Mouse (Mus musculus): ENCODE data around the gene Eif2a. TPM values are rescaled to one million over a fixed set of nuclear protein-coding genes. Genes with fewer than 3 reads are reported as not detected.

The Eif2a gene
- polyA plus RNA-seq, 1 experiment: 62.6 TPM

DNA sequence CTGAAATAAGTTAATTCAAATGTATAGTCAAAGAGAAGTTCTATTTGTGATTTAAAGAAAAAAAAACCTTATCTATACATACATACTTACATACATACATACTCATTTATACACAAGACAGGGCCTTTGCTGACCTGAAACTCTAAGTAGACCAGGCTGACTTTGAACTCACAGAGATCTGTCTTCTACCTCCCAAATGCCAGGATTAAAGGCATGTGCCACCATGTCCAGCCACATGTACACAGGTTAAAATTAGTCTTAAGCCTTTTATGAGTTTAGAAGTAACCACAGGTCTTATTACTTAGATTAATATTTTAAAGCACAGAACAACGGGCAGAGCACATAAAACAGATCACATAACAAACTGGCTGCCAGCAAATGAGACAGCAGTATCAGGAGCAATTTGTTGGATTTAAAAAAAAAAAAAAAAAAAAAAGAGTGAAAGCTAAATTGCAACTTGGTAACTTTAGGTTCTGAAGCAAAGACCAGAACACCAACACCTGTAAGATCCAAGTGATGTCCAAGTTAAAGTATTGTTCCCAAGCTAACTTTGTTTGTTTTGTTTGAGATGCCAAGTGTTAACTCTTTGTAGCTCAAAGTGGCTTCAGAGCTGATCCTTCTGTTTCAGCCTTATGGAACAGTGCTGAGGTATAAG, 9.5 kb upstream of the Eif2a start:
- H3K4me1 ChIP-seq (ENCODE audit: control insufficient read depth, insufficient read depth, insufficient read length, low read length): no peaks in the 10 kb centered on the region
- no peak overlapping the region for H3K27ac ChIP-seq (replicated peaks; ENCODE audit: low read depth, low read length)
- H3K4me3 ChIP-seq (ENCODE audit: insufficient read depth, low read depth, low read length): no peak overlapping the region

DNA sequence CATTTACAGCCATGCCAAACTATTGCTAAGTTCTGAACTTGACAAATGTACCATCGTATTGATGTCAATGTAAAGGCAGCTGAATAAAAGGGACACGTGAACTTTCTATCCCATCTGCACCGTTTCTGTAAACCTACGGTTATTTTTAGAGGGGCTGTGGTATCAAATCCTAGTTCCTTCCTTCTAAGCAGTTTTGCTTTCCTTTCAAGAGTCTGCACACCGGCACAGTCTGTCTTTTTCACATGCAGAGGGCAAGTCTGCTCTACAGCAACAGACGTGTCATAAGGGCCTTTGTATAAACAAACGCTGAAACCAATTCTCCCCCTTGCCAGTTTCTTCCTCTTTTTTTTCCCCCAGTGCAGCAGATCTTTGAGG, 9.0 kb upstream of the Eif2a start:
- no peaks in the 10 kb centered on the region for H3K4me1 ChIP-seq (ENCODE audit: control insufficient read depth, insufficient read depth, insufficient read length, low read length)
- H3K4me3 ChIP-seq (ENCODE audit: insufficient read depth, low read depth, low read length): no peak overlapping the region
- H3K27ac ChIP-seq (replicated peaks; ENCODE audit: low read depth, low read length): no peak overlapping the region

DNA sequence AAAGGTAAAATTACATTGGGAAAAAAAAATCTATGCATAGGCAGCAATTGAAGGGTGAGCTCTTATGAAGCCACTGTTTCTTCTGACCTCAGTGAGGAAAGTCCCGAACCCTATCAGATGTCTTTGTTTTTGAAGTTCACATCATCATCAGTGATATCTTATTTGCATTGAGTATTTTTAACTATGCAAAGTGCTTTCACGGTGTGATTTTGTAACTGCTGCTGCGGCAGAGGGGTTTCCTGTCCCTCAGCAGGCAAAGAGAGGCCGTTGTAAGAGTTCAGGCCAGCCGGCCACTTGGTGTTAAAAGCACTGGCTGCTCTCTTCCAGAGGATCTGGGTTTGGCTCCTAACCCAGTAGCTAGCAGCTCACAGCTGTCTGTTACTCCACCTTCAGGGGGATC, 8.4 kb upstream of the Eif2a start:
- Histone ChIP-seq H3K27ac (replicated peaks; ENCODE audit: low read depth, low read length) (no peak overlapping the region), H3K4me1 (ENCODE audit: control insufficient read depth, insufficient read depth, insufficient read length, low read length) (no peaks in the 10 kb centered on the region), H3K4me3 (ENCODE audit: insufficient read depth, low read depth, low read length) (no peak overlapping the region)

DNA sequence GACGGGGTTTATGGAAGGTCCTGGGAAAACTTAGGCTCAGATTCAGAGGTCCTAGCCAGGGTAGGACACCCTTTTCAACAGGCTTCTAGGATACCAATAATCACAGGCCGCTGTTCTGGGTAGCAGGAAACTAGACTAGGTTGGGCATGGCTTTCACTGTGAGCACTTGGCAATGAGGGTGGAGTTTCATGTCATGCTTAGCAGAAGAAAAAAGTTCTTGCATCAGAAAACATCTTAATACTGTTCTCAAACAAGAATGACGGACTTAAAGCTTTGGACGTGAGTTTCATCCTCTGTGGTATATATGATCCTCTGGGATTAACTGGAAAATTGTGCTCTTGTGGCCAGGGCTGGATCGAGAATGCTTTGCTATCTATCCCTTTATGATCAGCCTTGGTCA, 7.8 kb upstream of the Eif2a start:
- H3K4me1 ChIP-seq (ENCODE audit: control insufficient read depth, insufficient read depth, insufficient read length, low read length): no peaks in the 10 kb centered on the region
- H3K27ac ChIP-seq (replicated peaks; ENCODE audit: low read depth, low read length): no peak overlapping the region
- no peak overlapping the region for H3K4me3 ChIP-seq (ENCODE audit: insufficient read depth, low read depth, low read length)

DNA sequence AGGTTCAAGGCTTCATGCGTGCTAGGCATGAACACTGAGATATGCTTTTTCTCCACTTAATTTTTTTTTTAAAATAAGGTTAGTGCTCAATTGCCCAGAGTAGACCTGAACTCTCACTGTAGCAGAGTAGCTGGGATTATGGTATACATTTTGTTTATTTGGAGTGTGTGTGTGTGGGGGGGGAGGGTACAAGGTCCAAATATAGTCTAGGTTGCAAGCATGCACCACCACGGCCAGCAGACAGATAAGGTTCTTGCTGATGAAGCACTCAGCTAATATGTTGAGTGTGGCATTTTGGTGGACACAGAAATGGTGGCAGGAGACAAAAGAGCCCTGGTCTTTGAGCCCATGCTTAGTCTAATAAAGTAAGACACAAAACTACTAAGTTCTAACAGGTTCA, 6.7 kb upstream of the Eif2a start:
- Histone ChIP-seq H3K27ac (replicated peaks; ENCODE audit: low read depth, low read length) (no peak overlapping the region), H3K4me3 (ENCODE audit: insufficient read depth, low read depth, low read length) (no peak overlapping the region), H3K4me1 (ENCODE audit: control insufficient read depth, insufficient read depth, insufficient read length, low read length) (no peaks in the 10 kb centered on the region)

DNA sequence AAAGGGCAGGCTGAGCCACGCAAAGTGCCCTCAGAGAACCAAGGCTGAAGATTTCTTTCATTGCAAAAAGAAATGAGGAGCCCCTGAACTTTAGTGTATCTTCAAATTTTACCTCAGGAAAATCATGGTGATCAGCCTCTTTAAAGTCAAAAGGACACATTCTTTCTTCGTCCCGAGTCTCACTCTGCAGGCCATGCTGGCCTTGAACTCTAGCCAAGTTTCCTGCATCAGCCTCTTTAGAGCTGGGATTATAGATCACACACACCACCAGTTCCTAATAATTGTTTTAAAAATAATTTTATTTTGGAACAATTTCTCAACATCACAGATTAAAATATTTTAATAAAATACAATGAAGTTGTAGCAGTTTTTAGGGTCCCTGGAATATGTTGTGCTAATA, 6.1 kb upstream of the Eif2a start:
- Histone ChIP-seq H3K27ac (replicated peaks; ENCODE audit: low read depth, low read length) (no peak overlapping the region), H3K4me1 (ENCODE audit: control insufficient read depth, insufficient read depth, insufficient read length, low read length) (no peaks in the 10 kb centered on the region), H3K4me3 (ENCODE audit: insufficient read depth, low read depth, low read length) (no peak overlapping the region)

DNA sequence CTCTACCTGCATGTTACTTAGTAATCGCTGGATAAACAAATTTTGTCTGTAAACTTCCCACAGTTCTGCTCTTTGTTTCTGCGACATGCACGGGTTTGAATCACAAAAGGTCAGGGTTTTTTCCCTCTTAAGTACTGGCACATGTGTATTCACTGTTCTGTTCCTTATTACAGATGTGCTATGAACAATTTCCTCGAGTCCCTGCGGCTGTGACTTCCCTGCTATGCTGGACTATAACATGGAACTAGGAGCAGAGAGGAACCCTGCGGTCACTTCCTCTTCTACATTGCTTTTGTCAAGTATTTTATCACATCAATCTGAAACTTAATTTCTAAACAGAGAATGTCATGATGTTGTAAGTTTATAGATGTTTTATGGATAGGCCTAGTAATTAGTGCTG, 5.3 kb upstream of the Eif2a start:
- Histone ChIP-seq H3K4me3 (ENCODE audit: insufficient read depth, low read depth, low read length) (no peak overlapping the region), H3K4me1 (ENCODE audit: control insufficient read depth, insufficient read depth, insufficient read length, low read length) (no peaks in the 10 kb centered on the region), H3K27ac (replicated peaks; ENCODE audit: low read depth, low read length) (no peak overlapping the region)

DNA sequence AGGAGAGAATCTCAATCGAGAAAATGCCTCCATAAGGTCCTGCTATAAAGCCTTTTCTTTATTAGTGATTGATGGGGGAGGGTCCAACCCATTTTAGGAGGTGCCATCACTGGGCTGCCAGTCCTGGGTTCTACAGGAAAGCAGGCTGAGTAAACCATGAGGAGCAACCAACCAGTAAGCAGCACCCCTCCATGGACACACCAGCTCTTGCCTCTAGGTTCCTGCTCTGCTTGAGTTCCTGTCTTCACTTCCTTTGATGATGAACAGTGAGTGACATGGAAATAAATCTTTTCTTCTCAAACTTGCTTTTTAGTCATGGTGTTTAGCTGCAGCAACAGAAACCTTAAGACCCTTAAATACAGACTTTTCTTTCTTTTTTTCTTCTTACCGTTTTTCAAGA, 4.3 kb upstream of the Eif2a start:
- no peak overlapping the region for H3K27ac ChIP-seq (replicated peaks; ENCODE audit: low read depth, low read length)
- H3K4me3 ChIP-seq (ENCODE audit: insufficient read depth, low read depth, low read length): no peak overlapping the region
- no peaks in the 10 kb centered on the region for H3K4me1 ChIP-seq (ENCODE audit: control insufficient read depth, insufficient read depth, insufficient read length, low read length)

DNA sequence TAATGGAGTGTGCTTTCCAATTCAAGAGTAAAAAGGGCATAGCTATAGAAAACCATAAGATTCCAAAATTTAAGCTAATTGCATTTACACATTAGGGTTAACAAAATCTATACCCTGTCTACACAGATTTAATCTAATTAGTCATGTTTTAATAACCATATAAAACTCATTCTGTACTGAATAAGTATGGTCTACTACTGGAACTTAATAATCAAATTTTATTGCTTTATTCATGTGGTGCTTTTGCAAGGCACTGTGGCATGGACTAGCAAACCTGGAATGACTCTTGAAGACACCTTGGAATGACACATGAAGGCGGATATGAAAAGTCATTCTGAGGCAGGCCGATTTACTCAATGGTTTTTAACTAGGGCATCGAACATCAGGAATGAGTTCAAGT, 2.2 kb upstream of the Eif2a start:
- Histone ChIP-seq H3K4me3 (ENCODE audit: insufficient read depth, low read depth, low read length) (no peak overlapping the region), H3K27ac (replicated peaks; ENCODE audit: low read depth, low read length) (no peak overlapping the region), H3K4me1 (ENCODE audit: control insufficient read depth, insufficient read depth, insufficient read length, low read length) (no peaks in the 10 kb centered on the region)

DNA sequence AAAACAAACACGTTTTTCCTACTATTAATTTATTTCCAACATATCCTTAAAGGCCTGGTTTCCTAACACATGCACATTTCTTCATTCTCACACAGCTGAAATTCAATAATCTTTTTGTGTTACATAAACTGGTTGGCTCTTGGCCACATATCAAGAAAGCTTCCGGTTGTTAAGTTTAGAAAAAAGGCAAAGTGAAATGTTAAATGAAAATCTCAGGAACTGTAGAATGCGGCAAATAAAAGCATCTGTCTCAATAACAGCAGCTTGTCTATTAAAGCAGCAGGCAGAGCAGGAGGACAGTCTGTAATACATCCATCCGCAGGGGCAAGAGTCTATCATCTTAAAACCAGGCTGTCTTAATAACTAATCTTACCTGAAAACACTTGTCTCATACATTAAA, 1.4 kb upstream of the Eif2a start:
- Histone ChIP-seq H3K4me3 (ENCODE audit: insufficient read depth, low read depth, low read length) (peak overlapping the region; percentile 41), H3K27ac (replicated peaks; ENCODE audit: low read depth, low read length) (no peak overlapping the region), H3K4me1 (ENCODE audit: control insufficient read depth, insufficient read depth, insufficient read length, low read length) (no peaks in the 10 kb centered on the region)

DNA sequence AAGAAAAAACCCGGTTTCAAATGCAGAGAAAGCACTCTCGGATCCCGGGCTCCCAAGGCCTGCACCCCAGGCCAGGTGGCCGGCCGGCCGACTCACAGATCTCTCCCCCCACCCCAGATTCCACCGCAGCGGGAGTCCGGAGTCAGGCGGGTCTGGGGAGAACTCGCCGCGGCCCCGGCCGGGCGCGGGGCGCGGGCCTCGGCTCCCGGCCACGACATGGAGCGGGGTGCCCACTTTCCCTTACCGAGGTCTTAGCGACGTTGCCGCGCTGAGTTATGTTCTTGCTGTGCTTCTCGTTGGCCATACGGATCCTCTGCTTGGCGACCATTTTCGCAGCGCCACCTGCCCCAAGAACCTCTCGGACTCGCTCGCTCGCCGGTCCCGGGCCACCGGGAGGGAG, 455 bp upstream of the Eif2a start:
- H3K27ac ChIP-seq (replicated peaks; ENCODE audit: low read depth, low read length): peak overlapping the region; percentile 79
- H3K4me3 ChIP-seq (ENCODE audit: insufficient read depth, low read depth, low read length): peak overlapping the region; percentile 80
- no peaks in the 10 kb centered on the region for H3K4me1 ChIP-seq (ENCODE audit: control insufficient read depth, insufficient read depth, insufficient read length, low read length)

DNA sequence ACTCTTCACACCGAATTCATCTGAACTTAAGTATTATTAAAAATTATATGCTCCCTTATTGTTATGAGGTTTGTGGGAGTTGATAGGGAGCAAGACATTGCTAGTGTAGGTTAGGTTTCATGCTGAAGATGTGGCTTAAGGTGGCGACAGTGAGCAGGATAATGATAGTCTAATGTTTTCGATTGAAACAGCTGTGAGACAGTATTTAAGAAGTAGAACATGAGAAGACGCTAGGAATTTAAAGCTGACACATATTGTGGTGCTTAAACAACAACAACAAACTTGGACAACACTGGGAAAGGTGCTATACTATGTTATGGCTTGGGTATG, 752 bp downstream of the Eif2a start:
- no peaks in the 10 kb centered on the region for H3K4me1 ChIP-seq (ENCODE audit: control insufficient read depth, insufficient read depth, insufficient read length, low read length)
- H3K27ac ChIP-seq (replicated peaks; ENCODE audit: low read depth, low read length): no peak overlapping the region; the same call in 1 of the 2 replicates
- peak overlapping the region; percentile 75 for H3K4me3 ChIP-seq (ENCODE audit: insufficient read depth, low read depth, low read length)

DNA sequence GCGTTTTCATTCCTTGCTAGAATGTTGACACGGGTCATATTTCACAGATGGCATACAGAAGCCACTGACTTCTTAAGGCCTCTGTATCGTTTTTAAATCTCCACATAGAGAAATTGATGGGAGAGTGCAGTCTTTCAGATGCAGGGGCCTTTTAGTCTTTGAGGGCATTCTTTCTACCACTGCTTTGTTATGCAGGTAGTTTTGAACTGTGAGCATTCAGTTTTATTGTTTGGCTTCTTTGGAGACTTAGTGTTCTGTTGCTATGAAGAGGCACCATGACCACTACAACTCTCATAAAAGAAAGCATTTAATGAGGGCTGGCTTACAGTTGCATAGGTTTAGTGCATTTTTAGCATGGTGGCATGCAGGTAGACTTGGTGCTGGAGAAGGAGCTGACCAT, 11.0 kb downstream of the Eif2a start:
- Histone ChIP-seq H3K27ac (replicated peaks; ENCODE audit: low read depth, low read length) (no peak overlapping the region), H3K4me3 (ENCODE audit: insufficient read depth, low read depth, low read length) (no peak overlapping the region), H3K4me1 (ENCODE audit: control insufficient read depth, insufficient read depth, insufficient read length, low read length) (no peaks in the 10 kb centered on the region)

DNA sequence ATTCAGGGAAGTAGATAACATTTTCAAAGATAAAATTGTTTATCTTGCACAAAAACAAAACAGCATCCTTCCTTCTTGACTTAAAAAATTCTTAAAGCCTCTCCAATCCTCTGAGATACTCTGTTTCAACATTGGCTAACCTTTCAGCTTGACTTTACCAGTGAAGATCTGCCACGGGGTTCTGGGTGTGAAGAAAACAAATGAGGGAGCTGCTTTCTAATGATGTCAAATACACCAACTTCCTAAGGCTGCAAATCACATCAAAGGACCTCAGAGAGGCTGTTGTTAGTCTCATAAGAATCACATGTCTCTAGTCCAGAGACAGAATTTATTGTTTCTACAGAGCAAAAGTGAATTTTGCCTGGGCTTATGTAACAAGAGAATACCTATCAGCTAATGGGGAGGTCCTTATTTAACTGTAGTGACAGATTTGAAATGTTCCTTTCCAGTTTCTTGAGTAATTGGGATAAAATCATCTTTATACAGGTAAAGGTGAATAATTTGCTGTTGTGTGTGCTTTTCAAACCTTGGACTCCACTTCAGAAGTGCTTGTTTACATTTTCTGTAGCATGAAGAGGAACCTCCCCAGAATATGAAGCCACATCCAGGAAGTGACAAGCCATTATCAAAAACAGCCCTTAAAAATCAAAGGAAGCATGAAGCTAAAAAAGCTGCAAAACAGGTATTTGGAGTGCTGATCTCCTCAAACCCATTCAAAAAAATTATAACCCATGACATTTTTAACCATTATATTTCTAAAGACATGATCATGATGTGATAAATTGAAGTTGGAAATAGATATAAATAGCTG, 26.6 kb downstream of the Eif2a start:
- Histone ChIP-seq H3K4me1 (ENCODE audit: control insufficient read depth, insufficient read depth, insufficient read length, low read length) (no peaks in the 10 kb centered on the region), H3K27ac (replicated peaks; ENCODE audit: low read depth, low read length) (no peak overlapping the region), H3K4me3 (ENCODE audit: insufficient read depth, low read depth, low read length) (no peak overlapping the region)

DNA sequence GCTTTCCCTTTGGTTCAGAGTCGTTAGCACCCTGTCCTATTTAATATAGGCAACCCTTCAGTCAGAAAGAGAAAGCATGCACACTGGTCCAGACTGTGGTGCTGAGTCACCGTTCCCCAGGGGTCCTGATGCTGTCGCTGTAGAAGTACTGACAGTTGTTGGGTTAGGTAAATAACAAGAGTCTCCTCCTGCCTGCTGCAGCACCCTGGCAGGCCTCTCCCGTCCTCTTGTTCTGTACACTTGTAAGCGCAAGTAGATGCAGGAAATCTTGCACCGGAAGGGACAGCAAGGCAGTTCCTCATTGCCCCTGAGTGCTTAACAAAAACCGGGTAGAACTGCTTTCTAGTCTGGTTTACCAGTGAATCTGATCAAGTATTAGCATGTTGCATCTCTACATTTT, 31.0 kb downstream of the Eif2a start:
- H3K4me1 ChIP-seq (ENCODE audit: control insufficient read depth, insufficient read depth, insufficient read length, low read length): no peaks in the 10 kb centered on the region

DNA sequence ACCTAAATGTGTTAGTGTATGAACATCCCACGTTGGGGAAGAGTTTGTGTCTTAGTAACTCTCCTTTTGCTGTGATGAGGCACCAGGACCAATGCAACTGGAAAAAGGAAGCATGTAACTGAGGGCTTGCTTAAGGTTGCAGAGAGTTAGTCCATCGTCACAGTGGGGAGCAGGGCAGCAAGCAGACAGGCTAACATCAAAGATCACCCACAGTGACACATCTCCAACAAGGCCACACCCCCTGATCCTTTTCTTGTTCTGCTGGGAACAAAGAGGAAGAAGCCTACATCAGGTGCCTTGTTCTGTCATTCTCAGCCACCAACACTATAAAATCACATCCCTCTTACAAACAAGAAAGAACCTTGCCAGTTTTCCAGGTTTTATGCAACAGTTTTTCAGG, 34.3 kb downstream of the Eif2a start:
- no peak overlapping the region for H3K27ac ChIP-seq (replicated peaks; ENCODE audit: low read depth, low read length)
- H3K4me1 ChIP-seq (ENCODE audit: control insufficient read depth, insufficient read depth, insufficient read length, low read length): no peaks in the 10 kb centered on the region

More for the DNA sequence above, 31.0 kb downstream of the Eif2a start:
- no peak overlapping the region for H3K4me3 ChIP-seq (ENCODE audit: insufficient read depth, low read depth, low read length)
- H3K27ac ChIP-seq (replicated peaks; ENCODE audit: low read depth, low read length): no peak overlapping the region

More for the DNA sequence above, 34.3 kb downstream of the Eif2a start:
- H3K4me3 ChIP-seq (ENCODE audit: insufficient read depth, low read depth, low read length): no peak overlapping the region
